Mouse (Mus musculus) adrenal gland, postnatal 4 days (tissue): Measurements from ENCODE around the gene Cstf3. TPM values are rescaled to one million over a fixed set of nuclear protein-coding genes. Genes with fewer than 3 reads are reported as not detected.

Source experiments
- DNase-seq, 2 experiments: peaks; one replicate each; pipeline ENCODE4 v3.0.0; 2021 to 2022; ENCODE audit warnings: low spot score in 2 of 2, mixed read lengths in 2 of 2
- total RNA-seq, 2 experiments: library from RNA; stranded (reverse); gene quantifications; 2 replicates each; pipeline ENCODE4 v1.2.3; 2021

The Cstf3 gene
- total RNA-seq, 2 experiments from 2014 or later, result 47.4 to 48.9 TPM

DNA sequence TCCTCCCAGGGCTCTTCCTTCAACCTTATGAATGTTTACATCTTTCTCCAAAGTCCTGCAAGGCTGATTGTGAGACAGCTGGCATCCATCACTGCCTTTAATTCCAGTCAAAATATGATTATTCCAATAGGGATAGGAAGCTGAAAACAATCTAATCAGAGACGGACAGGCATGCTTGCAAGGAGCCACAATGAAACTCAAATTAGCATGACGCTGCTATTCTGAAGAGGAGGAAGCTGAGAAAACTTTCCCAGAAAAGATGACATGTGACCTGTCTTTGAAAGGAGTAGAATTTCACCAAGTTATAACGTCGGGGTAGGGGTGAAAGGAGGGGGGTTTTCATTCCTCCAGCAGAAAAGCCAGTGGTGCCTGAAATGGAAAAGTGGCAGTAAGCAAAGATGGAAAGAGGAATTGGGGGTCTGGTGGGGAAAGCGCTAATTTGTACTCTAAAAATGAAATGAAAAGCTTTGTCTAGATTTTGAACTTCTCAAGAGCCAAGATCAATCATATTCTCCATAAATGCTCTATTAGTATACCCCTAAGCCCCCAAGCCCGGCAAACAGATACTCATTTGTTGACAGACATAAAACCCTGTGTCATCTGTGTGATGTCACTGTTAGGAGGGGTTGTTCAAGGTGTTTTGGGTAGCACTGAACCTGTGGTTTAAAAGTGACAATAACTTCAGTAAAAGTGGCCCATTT, 120.5 kb downstream of the Cstf3 start:
- no peak for DNase-seq

DNA sequence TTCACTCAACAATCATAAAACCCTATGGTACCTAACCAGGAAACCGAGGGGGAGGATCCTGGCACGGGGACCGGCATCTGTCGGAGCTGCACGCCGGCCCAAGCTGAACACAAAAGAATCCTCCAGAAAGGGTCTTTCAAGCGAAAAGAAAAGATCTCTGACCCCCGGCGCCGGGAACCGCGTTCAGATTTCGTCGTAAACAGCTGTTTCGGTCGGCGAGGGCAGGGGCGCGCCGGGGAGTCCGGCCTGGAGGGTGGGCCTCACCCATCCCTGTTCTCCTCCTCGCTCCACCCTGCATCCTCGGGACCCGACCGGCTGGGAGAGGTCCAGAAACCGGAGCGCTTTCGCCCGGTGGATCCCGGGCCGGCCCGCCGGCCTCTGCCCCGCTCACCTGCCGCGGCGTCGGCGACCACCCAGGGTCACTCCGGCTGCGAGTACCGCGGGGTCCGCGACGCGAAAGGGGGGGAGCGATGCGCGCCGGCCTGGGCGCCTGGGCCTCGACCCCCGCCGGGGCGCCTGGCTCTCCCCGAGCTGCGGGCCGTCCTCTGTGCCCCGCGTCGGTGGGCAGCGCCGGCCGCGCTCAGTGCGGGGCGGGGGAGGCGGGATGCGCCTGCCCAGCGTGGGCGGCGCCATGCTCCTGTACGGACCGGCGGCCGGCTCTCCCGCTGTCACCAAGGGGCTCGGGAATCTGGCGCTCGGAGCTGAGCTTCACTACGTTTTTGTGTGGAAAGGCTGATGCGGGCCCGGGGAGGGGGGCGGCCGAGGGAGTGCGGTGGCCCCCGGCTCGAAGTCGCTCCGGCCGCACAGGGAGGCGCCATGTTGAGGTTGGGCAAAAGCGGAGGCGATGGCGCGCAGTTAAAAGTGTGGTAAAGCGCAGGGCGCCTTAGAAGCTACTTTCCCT, 121.5 kb downstream of the Cstf3 start, which contains the start of gene Tcp11l1:
Tcp11l1 (minus strand) TSS at position 585 of the 901 bp plus-strand sequence.
- DNase-seq, result peak; percentile 40 to 55

DNA sequence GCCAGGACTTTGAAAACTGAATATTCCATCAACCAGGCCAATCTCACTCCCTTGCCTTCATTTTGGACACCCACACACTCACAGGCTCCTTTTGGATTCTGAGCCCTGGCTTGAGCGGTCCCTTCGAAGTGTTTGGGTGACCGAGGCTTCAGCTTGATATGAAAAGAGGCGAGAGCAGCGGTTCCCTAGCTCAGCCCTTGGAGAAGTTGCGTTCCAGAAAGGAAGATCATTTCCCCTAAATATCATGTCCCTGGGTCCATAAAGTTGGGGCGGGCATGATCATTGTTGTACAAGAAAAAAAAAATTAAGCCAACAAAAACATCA, 122.1 kb downstream of the Cstf3 start:
- no peak for DNase-seq

DNA sequence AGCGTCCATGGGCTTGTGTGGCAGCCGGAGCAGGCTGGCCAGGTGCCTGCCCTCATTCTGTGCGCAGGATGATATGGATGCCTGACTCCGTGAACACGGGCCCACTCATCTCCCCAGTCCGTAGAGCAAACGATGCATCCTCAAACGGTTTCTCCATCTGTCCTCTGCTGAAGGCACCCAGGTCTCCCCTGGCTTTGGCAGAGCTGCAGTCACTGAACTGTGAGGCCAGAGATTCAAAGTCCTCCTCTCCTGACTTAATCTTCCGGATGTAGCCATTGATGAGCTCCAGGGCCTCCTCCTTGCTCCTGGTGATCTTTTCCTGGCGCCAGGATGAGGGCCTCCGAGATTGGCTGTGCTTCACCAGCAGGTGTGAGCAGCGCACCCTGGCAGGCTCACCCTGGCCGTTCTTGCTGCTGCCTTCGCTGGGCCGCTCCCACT, 124.0 kb downstream of the Cstf3 start:
- no peak for DNase-seq

Other genes with a start within 250 kb of the Cstf3 start
- gene D430041D05Rik, start 179.5 kb upstream of the Cstf3 start, total RNA-seq, result 1 to 10 TPM; 5.2 to 5.3 TPM
- 100 to 1,000 TPM; 119 to 129 TPM for gene Hipk3, start 96.1 kb upstream of the Cstf3 start, total RNA-seq
- 10 to 100 TPM; 15.5 to 19.3 TPM for gene Tcp11l1, start 121.6 kb downstream of the Cstf3 start, total RNA-seq
- not detected for gene Pin1rt1, start 125.9 kb downstream of the Cstf3 start, total RNA-seq
- 1 to 10 TPM; 4.6 to 5.2 TPM for gene Depdc7, start 152.4 kb downstream of the Cstf3 start, total RNA-seq
- gene Qser1, start 226.2 kb downstream of the Cstf3 start, total RNA-seq, result 10 to 100 TPM; 25.5 to 28.1 TPM